ENCODE assay signal across 21 mouse cellular contexts in genomic region chr5:108521896-108522295, GRCm38 (mm10). TPM values are rescaled to one million over a fixed set of nuclear protein-coding genes. Genes with fewer than 3 reads are reported as not detected.
DNase-seq lines count a peak whose midpoint lies in the region; ATAC-seq lines count a peak whose summit lies in the region.
"Had no signal": no experiment of that assay in that cellular context is flagged by ENCODE, and none has a peak within 500 bp of the region (broad histone marks: within the 10 kb centered on the region; RNA-seq: fewer than 3 reads in every experiment).

No protein-coding gene starts in this region.

- intact Hi-C loops in heart, postnatal 10 days (cut with DNase I): no loop called here
- intact Hi-C loops in left cerebral cortex, postnatal 36 days (cut with DNase I): no loop called here

- ATAC-seq in activated CD4-positive, CD25-positive, alpha-beta regulatory T cell, adult 4 months: no peak
- ATAC-seq: forebrain, embryonic 14.5 days; forebrain, embryonic 16.5 days had no signal

- peak; percentile 75 for DNase-seq in heart, adult 11 months
- no peak for DNase-seq in heart, postnatal 10 days
- peak; percentile 21 to 42 for DNase-seq in left cerebral cortex, adult 18-20 months (ENCODE audit: low spot score in 2 of 2)
- DNase-seq in left cerebral cortex, postnatal 36 days (ENCODE audit: low spot score in 2 of 2): no peak
- DNase-seq in right cerebral cortex, adult 18-20 months: peak; percentile 59
- no peak for DNase-seq in right cerebral cortex, postnatal 25 days
- DNase-seq: adrenal gland, adult 8-10 months; adrenal gland, postnatal 14 days; adrenal gland, postnatal 36 days; cerebellum, adult 11 months; cerebellum, adult 18-20 months; cerebellum, adult 8-10 months; cerebellum, adult 9-11 months; cerebellum, postnatal 14 days; cerebellum, postnatal 36 days; embryo, embryonic 11 days had no signal

RNA-seq across cellular contexts. Expression of gene Cplx1, which starts 27.9 kb away (rescaled TPM):
- under 1 TPM in 1 of 2 experiments, not detected in 1; 0.38 TPM for total RNA-seq in heart, postnatal 10 days (2021)
- 100 to 1,000 TPM; 674 to 788 TPM for total RNA-seq in left cerebral cortex, adult 18-20 months (2021)
- 100 to 1,000 TPM; 644 to 792 TPM for total RNA-seq in left cerebral cortex, postnatal 36 days (2021)
- not detected for polyA plus RNA-seq in activated CD4-positive, CD25-positive, alpha-beta regulatory T cell, adult 4 months (2017; shearing (Covaris generic))
- total RNA-seq: MEL had no signal
- polyA plus RNA-seq: C2C12 had no signal

Comparison
In these comparisons a context has a peak if more than half of its experiments do, and no peak if none do; other contexts are left out.
1. DNase-seq: peak in heart, adult 11 months (single experiment), left cerebral cortex, adult 18-20 months (2 of 2) and right cerebral cortex, adult 18-20 months (single experiment); none in heart, postnatal 10 days (0 of 2), left cerebral cortex, postnatal 36 days (0 of 2) and right cerebral cortex, postnatal 25 days (single experiment).
2. RNA of gene Cplx1, which starts 27.9 kb away (total RNA-seq): 644 to 792 TPM in left cerebral cortex, postnatal 36 days and 674 to 788 TPM in left cerebral cortex, adult 18-20 months; 0.38 TPM in heart, postnatal 10 days; every median in the first group is over 100 times any median in the second.